ENCODE assay signal across 9 mouse cellular contexts in the genomic region with DNA sequence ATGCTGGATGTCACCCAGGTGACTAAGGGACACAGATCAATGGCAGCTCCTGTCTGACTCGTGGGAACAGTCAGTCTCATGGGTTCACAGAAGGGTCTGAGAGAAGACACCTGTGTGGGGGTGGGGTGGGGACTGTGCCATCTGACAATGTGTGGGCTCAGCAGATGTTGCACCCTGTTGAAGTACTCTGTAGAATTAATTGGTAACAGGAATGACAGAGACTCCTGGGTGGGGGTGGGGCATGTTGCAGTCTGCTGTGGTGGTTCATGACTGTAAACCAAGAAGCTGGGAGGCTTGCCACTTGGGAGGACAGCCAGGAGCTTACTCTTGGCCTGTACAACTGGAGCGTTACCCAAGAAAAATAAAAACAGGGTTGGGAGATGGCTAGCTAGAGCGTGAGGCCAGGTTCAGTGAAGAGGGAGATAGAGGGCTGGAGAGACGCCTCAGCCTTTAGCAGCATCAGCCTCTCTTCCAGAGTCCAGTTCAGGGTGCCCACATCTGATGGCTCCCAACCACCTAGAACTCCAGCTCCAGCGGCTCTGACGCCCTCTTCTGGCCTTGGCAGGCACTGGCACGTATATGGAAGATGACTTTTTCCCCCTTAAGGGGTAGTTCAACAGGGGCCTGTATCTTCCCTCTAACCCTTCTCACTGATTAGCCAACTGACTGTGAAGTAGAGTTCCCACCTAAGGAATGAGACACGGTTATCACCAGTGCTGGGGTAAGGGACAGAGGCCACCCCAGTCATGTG. TPM values are rescaled to one million over a fixed set of nuclear protein-coding genes. Genes with fewer than 3 reads are reported as not detected.
DNase-seq lines count a peak whose midpoint lies in the region; ATAC-seq and TF ChIP-seq lines count a peak whose summit lies in the region.
"Had no signal": no experiment of that assay in that cellular context is flagged by ENCODE, and none has a peak within 500 bp of the region (broad histone marks: within the 10 kb centered on the region; RNA-seq: fewer than 3 reads in every experiment).

No protein-coding gene starts in this region.

- peaks cover 5% of the 10 kb centered on the region; the same call in 1 of the 2 replicates for H3K4me1 ChIP-seq in heart, embryonic 10.5 days
- no peaks in the 10 kb centered on the region; the same call in 1 of the 2 replicates for H3K4me1 ChIP-seq in G1E (ENCODE audit: insufficient read depth, low read depth, low read length)
- peaks cover 36% of the 10 kb centered on the region for H3K4me1 ChIP-seq in kidney, embryonic 16.5 days (ENCODE audit: insufficient read depth, low read length)

- H3K9me3 ChIP-seq in heart, embryonic 10.5 days, result peaks cover 2% of the 10 kb centered on the region; the same call in 1 of the 2 replicates
- 0 out of 2 replicates have a peak, but pooled peaks cover 3% of the 10 kb centered on the region for H3K9me3 ChIP-seq in G1E (replicated peaks)
- no peaks in the 10 kb centered on the region for H3K9me3 ChIP-seq in kidney, embryonic 16.5 days (ENCODE audit: low read length)

- 49% methylated on average over 8 of the region's 8 CpGs for WGBS in heart, embryonic 10.5 days
- WGBS in kidney, embryonic 16.5 days, result 38% methylated on average over 8 of the region's 8 CpGs

- H3K4me3 ChIP-seq in heart, embryonic 10.5 days, result no peak overlapping the region
- no peak overlapping the region for H3K4me3 ChIP-seq in G1E (ENCODE audit: low read depth, low read length)
- no peak overlapping the region for H3K4me3 ChIP-seq in kidney, embryonic 16.5 days (ENCODE audit: low read length)
- H3K4me3 ChIP-seq: erythroblast, embryonic 14.5 days had no signal

- 0 out of 2 replicates have a peak, but pooled peaks have one; percentile 14 for TF ChIP-seq CTCF in G1E (IDR thresholded peaks at IDR 0.05; ENCODE audit: low read depth, low read length)

- H3K36me3 ChIP-seq in heart, embryonic 10.5 days, result no peaks in the 10 kb centered on the region
- H3K36me3 ChIP-seq in G1E (replicated peaks), result no peaks in the 10 kb centered on the region
- H3K36me3 ChIP-seq in kidney, embryonic 16.5 days (ENCODE audit: insufficient read depth, low read length), result no peaks in the 10 kb centered on the region

- no peak overlapping the region for H3K27ac ChIP-seq in heart, embryonic 10.5 days
- H3K27ac ChIP-seq in kidney, embryonic 16.5 days (ENCODE audit: low read length), result peak overlapping the region; percentile 73

- no peak overlapping the region for H3K4me2 ChIP-seq in kidney, embryonic 16.5 days (replicated peaks; ENCODE audit: low read depth, low read length)

- no peak for ATAC-seq in G1E (ENCODE audit: extremely low read depth, insufficient number of reproducible peaks, low FRiP score, poor library complexity, severe bottlenecking)
- peak; percentile 73 for ATAC-seq in kidney, embryonic 16.5 days (ENCODE audit: low FRiP score, low TSS enrichment)

- peak; percentile 98 for DNase-seq in heart, adult 11 months
- no peak for DNase-seq in heart, embryonic 10.5 days (ENCODE audit: low spot score)
- no peak for DNase-seq in G1E (ENCODE audit: low spot score)
- DNase-seq in gastrocnemius, postnatal 10 days, result peak; percentile 90
- peak; percentile 59 to 75 for DNase-seq in lung, postnatal 4 days
- DNase-seq in urinary bladder, postnatal 4 days (ENCODE audit: low spot score in 2 of 2), result peak; percentile 72 to 76
- DNase-seq in c-Kit-positive CD71-positive TER-119-positive erythroid progenitor cells, embryonic 14.5 days (ENCODE audit: low spot score), result no peak

- peaks cover 22% of the 10 kb centered on the region; the same call in 1 of the 2 replicates for H3K27me3 ChIP-seq in heart, embryonic 10.5 days (ENCODE audit: insufficient read depth, poor library complexity, severe bottlenecking)
- peaks cover 60% of the 10 kb centered on the region for H3K27me3 ChIP-seq in G1E (ENCODE audit: insufficient read depth, low read length)
- H3K27me3 ChIP-seq in kidney, embryonic 16.5 days (ENCODE audit: insufficient read depth, low read length), result no peaks in the 10 kb centered on the region; the same call in 1 of the 2 replicates

- 0 out of 2 replicates have a peak overlapping the region, but pooled peaks have one; percentile 14 for H3K9ac ChIP-seq in kidney, embryonic 16.5 days (replicated peaks; ENCODE audit: low read length)

RNA-seq across cellular contexts. Expression of a gene that starts 10.6 kb away (rescaled TPM):
- 4.6 and 15.2 TPM in 2 replicates for polyA plus RNA-seq in heart, embryonic 10.5 days (2016; fragmentation: Nextera tagmentation; extraction: Ambion mirVana)
- not detected in 2 replicates for total RNA-seq in G1E (2014; fragmentation: Nextera tagmentation)
- 0.11 TPM in 1 of 2 replicates, not detected in the other for total RNA-seq in G1E (2017)
- polyA plus RNA-seq in G1E (2012), result not detected in 2 replicates
- 1 to 10 TPM; 4.7 to 6.5 TPM for total RNA-seq in gastrocnemius, postnatal 10 days (2021)
- 78.6 and 84.8 TPM in 2 replicates for polyA plus RNA-seq in kidney, embryonic 16.5 days (2015; fragmentation: Nextera tagmentation; extraction: Ambion mirVana)
- polyA plus RNA-seq: erythroblast, embryonic 14.5 days had no signal

RNA-seq across cellular contexts. Expression of a gene that starts 32.8 kb away (rescaled TPM):
- 12.1 and 12.8 TPM in 2 replicates for polyA plus RNA-seq in heart, embryonic 10.5 days (2016; fragmentation: Nextera tagmentation; extraction: Ambion mirVana)
- total RNA-seq in G1E (2014; fragmentation: Nextera tagmentation) (82.1 and 94.7 TPM in 2 replicates), G1E (2017) (83.6 and 101 TPM in 2 replicates)
- polyA plus RNA-seq in G1E (2012), result 66.3 and 123 TPM in 2 replicates
- total RNA-seq in gastrocnemius, postnatal 10 days (2021), result 10 to 100 TPM; 37.0 to 47.7 TPM
- 21.7 and 24.3 TPM in 2 replicates for polyA plus RNA-seq in kidney, embryonic 16.5 days (2015; fragmentation: Nextera tagmentation; extraction: Ambion mirVana)

RNA-seq across cellular contexts. Expression of a gene that starts 58.3 kb away (rescaled TPM):
- 14.5 and 14.6 TPM in 2 replicates for polyA plus RNA-seq in heart, embryonic 10.5 days (2016; fragmentation: Nextera tagmentation; extraction: Ambion mirVana)
- total RNA-seq in G1E (2014; fragmentation: Nextera tagmentation) (not detected in 2 replicates), G1E (2017) (0.27 TPM in 1 of 2 replicates, not detected in the other)
- not detected in 2 replicates for polyA plus RNA-seq in G1E (2012)
- total RNA-seq in gastrocnemius, postnatal 10 days (2021), result 10 to 100 TPM; 20.3 to 26.0 TPM
- polyA plus RNA-seq in kidney, embryonic 16.5 days (2015; fragmentation: Nextera tagmentation; extraction: Ambion mirVana), result 19.4 and 19.9 TPM in 2 replicates

Comparison
In these comparisons a context has a peak if more than half of its experiments do, and no peak if none do; other contexts are left out.
1. DNase-seq: peak in heart, adult 11 months (single experiment), gastrocnemius, postnatal 10 days (single experiment), lung, postnatal 4 days (2 of 2) and urinary bladder, postnatal 4 days (2 of 2); none in heart, embryonic 10.5 days (single experiment), G1E (single experiment) and c-Kit-positive CD71-positive TER-119-positive erythroid progenitor cells, embryonic 14.5 days (single experiment).
2. RNA of a gene that starts 58.3 kb away (polyA plus RNA-seq): 19.4 to 19.9 TPM in kidney, embryonic 16.5 days and 14.5 to 14.6 TPM in heart, embryonic 10.5 days; not detected in G1E; every median in the first group is over 10 times any median in the second.